Mouse (Mus musculus): ENCODE measurements around the gene Sgpp1. TPM values are rescaled to one million over a fixed set of nuclear protein-coding genes. Genes with fewer than 3 reads are reported as not detected.
A peak's percentile ranks its signal among the peaks of the same experiment; 100 is the strongest.

Sgpp1 gene
- 12.0 and 13.8 TPM in 2 replicates for polyA plus RNA-seq (2014; fragmentation: Nextera tagmentation; extraction: Ambion mirVana)

DNA sequence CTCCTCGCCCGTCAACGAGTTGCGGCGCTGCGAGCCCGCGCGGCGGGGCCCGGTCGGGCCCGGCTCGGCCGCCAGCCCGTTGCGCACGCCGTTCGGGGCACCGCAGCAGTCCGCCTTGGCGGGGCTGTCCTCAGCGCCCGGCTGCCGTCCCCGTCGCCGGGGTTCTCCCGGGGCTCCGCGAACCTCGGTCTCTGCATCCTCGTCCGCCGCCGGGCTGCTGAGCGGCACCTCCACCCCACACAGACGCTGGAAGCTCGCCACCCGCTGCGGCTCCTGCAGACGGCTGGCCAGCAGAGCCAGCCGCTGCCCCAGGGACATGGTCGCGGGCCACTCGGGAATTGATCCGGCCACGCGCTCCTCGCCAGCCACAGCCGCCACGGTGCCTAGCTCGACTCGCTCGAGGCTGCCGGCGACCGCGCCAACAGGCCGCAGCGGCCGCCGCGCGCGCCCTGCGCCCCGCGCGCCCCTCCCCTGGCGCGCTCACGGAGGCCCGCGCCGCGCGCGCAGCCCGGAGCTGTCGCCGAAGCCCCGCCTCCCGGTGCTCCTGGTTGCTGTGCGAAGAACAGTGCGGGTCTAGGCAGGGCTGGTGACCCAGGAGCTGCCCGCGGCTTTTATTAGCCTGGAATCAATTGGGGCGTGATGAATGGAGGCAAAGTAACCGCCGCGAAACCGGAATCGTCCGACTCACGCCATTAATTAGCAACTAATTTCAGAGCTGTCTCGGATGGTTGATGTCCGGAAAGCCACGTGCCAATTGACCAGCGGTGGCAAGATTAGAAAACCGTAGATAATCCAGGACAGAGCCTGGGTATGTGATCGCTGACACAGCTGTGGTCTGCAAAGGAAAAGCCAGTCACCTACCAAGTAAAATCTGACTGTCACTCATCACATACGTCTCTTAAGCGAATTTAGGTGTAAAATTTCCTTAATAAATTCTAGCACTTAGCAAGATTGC, at the start of gene Sgpp1:
Gene Sgpp1, minus strand, starts transcription at position 484 of the 955 bp plus-strand sequence.
- ATAC-seq (replicated peaks; ENCODE audit: insufficient number of reproducible peaks, low FRiP score, low TSS enrichment, low read depth), result peak; percentile 92
- Histone ChIP-seq H3K4me3 (ENCODE audit: low read depth, low read length) (peak within 1 kb of the TSS; percentile 72), H3K36me3 (replicated peaks; ENCODE audit: control insufficient read depth, insufficient read depth, low read depth, low read length) (no peaks in the 10 kb centered on the region), H3K27me3 (ENCODE audit: control insufficient read depth, insufficient read depth, low read length) (no peaks in the 10 kb centered on the region), H3K9me3 (replicated peaks; ENCODE audit: control insufficient read depth, low read length) (no peaks in the 10 kb centered on the region), H3K9ac (replicated peaks; ENCODE audit: low read length) (peak within 1 kb of the TSS; percentile 89), H3K4me2 (ENCODE audit: low read depth, low read length) (peak within 1 kb of the TSS; percentile 94), H3K4me1 (ENCODE audit: control insufficient read depth, insufficient read depth, low read length) (no peaks in the 10 kb centered on the region), H3K27ac (replicated peaks; ENCODE audit: low read depth, low read length) (no peak within 1 kb of the TSS)
- under 1% methylated on average over 87 of the region's 105 CpGs for WGBS
- peak; percentile 91 for DNase-seq (ENCODE audit: low spot score)

GRCm38 (mm10) chr12:75784271-75784751, 48.8 kb upstream of the Sgpp1 start:
- Histone ChIP-seq H3K4me1 (ENCODE audit: control insufficient read depth, insufficient read depth, low read length) (no peaks in the 10 kb centered on the region), H3K27ac (replicated peaks; ENCODE audit: low read depth, low read length) (no peak overlapping the region), H3K27me3 (ENCODE audit: control insufficient read depth, insufficient read depth, low read length) (no peaks in the 10 kb centered on the region), H3K36me3 (replicated peaks; ENCODE audit: control insufficient read depth, insufficient read depth, low read depth, low read length) (no peaks in the 10 kb centered on the region), H3K9me3 (replicated peaks; ENCODE audit: control insufficient read depth, low read length) (no peaks in the 10 kb centered on the region), H3K9ac (replicated peaks; ENCODE audit: low read length) (no peak overlapping the region), H3K4me2 (ENCODE audit: low read depth, low read length) (no peak overlapping the region), H3K4me3 (ENCODE audit: low read depth, low read length) (no peak overlapping the region)
- no peak for DNase-seq (ENCODE audit: low spot score)
- WGBS, result 81% methylated on average over 2 of the region's 2 CpGs
- ATAC-seq (replicated peaks; ENCODE audit: insufficient number of reproducible peaks, low FRiP score, low TSS enrichment, low read depth), result no peak

GRCm38 (mm10) chr12:75781995-75782394, 46.5 kb upstream of the Sgpp1 start:
- H3K27ac ChIP-seq (replicated peaks; ENCODE audit: low read depth, low read length), result no peak overlapping the region
- H3K36me3 ChIP-seq (replicated peaks; ENCODE audit: control insufficient read depth, insufficient read depth, low read depth, low read length), result no peaks in the 10 kb centered on the region
- DNase-seq (ENCODE audit: low spot score), result no peak
- H3K27me3 ChIP-seq (ENCODE audit: control insufficient read depth, insufficient read depth, low read length), result no peaks in the 10 kb centered on the region
- no peak for ATAC-seq (replicated peaks; ENCODE audit: insufficient number of reproducible peaks, low FRiP score, low TSS enrichment, low read depth)
- H3K4me2 ChIP-seq (ENCODE audit: low read depth, low read length), result no peak overlapping the region
- H3K9ac ChIP-seq (replicated peaks; ENCODE audit: low read length), result no peak overlapping the region
- WGBS, result 84% methylated on average over 7 of the region's 7 CpGs
- no peak overlapping the region for H3K4me3 ChIP-seq (ENCODE audit: low read depth, low read length)
- H3K4me1 ChIP-seq (ENCODE audit: control insufficient read depth, insufficient read depth, low read length), result no peaks in the 10 kb centered on the region
- H3K9me3 ChIP-seq (replicated peaks; ENCODE audit: control insufficient read depth, low read length), result no peaks in the 10 kb centered on the region

DNA sequence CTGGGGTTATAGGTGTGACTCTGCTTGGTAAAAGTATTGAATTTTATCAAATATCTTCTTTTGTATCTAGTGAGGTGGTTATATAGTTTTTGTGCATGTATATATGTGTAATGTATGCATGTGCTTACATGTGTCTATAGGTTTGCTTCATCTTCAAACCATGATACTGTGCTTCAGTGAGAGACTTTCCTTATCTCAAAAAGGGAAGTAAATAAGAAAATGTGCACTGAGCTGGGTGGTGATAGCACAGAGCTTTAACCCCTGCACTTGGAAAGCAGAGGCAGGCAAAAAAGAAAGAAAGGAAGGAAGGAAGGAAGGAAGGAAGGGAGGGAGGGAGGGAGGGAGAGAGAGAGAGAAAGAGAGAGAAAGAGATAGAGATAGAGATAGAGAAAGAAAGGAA, 45.9 kb upstream of the Sgpp1 start:
- Histone ChIP-seq H3K36me3 (replicated peaks; ENCODE audit: control insufficient read depth, insufficient read depth, low read depth, low read length) (no peaks in the 10 kb centered on the region), H3K9me3 (replicated peaks; ENCODE audit: control insufficient read depth, low read length) (no peaks in the 10 kb centered on the region), H3K4me1 (ENCODE audit: control insufficient read depth, insufficient read depth, low read length) (no peaks in the 10 kb centered on the region), H3K9ac (replicated peaks; ENCODE audit: low read length) (no peak overlapping the region), H3K27ac (replicated peaks; ENCODE audit: low read depth, low read length) (no peak overlapping the region), H3K4me3 (ENCODE audit: low read depth, low read length) (no peak overlapping the region), H3K27me3 (ENCODE audit: control insufficient read depth, insufficient read depth, low read length) (no peaks in the 10 kb centered on the region), H3K4me2 (ENCODE audit: low read depth, low read length) (no peak overlapping the region)
- DNase-seq (ENCODE audit: low spot score), result no peak
- ATAC-seq (replicated peaks; ENCODE audit: insufficient number of reproducible peaks, low FRiP score, low TSS enrichment, low read depth), result no peak

DNA sequence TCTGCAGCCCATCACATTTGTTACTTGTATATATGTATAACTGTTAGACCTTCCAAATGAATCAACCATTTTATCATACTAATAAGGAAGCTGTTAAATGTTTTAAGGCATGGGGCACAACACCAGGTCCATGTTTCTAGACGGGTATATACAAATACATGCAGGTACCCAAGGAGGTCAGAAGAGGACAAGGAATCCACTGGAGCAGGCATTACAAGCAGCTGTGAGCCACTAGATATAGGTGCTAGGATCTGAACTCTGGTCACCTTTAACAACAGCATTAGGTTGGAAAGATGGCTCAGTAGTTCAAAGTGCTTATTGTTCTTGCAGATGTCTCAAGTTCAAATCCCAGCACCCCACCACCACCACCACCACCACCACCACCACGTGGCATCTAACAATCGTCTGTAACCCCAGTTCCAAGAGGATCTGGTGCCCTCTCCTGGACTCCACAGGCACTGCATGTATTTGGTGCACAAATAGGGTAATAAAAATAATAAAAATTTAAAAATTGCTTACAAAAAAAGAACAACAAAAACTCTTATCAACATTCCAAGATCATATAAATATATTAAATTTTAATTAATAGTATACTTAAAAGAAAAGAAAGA, 37.0 kb upstream of the Sgpp1 start:
- no peak overlapping the region for H3K4me3 ChIP-seq (ENCODE audit: low read depth, low read length)
- DNase-seq (ENCODE audit: low spot score), result peak; percentile 70
- no peaks in the 10 kb centered on the region for H3K9me3 ChIP-seq (replicated peaks; ENCODE audit: control insufficient read depth, low read length)
- no peak overlapping the region for H3K27ac ChIP-seq (replicated peaks; ENCODE audit: low read depth, low read length)
- WGBS, result 25% methylated on average over 3 of the region's 3 CpGs
- no peaks in the 10 kb centered on the region for H3K36me3 ChIP-seq (replicated peaks; ENCODE audit: control insufficient read depth, insufficient read depth, low read depth, low read length)
- H3K4me2 ChIP-seq (ENCODE audit: low read depth, low read length), result no peak overlapping the region
- ATAC-seq (replicated peaks; ENCODE audit: insufficient number of reproducible peaks, low FRiP score, low TSS enrichment, low read depth), result no peak
- H3K27me3 ChIP-seq (ENCODE audit: control insufficient read depth, insufficient read depth, low read length), result no peaks in the 10 kb centered on the region
- no peaks in the 10 kb centered on the region for H3K4me1 ChIP-seq (ENCODE audit: control insufficient read depth, insufficient read depth, low read length)
- no peak overlapping the region for H3K9ac ChIP-seq (replicated peaks; ENCODE audit: low read length)

- WGBS, result 62% methylated on average over 3 of the region's 3 CpGs
- Histone ChIP-seq H3K27me3 (ENCODE audit: control insufficient read depth, insufficient read depth, low read length) (no peaks in the 10 kb centered on the region), H3K4me2 (ENCODE audit: low read depth, low read length) (no peak overlapping the region), H3K36me3 (replicated peaks; ENCODE audit: control insufficient read depth, insufficient read depth, low read depth, low read length) (no peaks in the 10 kb centered on the region), H3K27ac (replicated peaks; ENCODE audit: low read depth, low read length) (no peak overlapping the region), H3K9ac (replicated peaks; ENCODE audit: low read length) (no peak overlapping the region), H3K4me3 (ENCODE audit: low read depth, low read length) (no peak overlapping the region), H3K9me3 (replicated peaks; ENCODE audit: control insufficient read depth, low read length) (no peaks in the 10 kb centered on the region), H3K4me1 (ENCODE audit: control insufficient read depth, insufficient read depth, low read length) (no peaks in the 10 kb centered on the region)
- ATAC-seq (replicated peaks; ENCODE audit: insufficient number of reproducible peaks, low FRiP score, low TSS enrichment, low read depth) (no peak), DNase-seq (ENCODE audit: low spot score) (no peak)
Measured at GRCm38 (mm10) chr12:75771410-75771809, 35.9 kb upstream of the Sgpp1 start.

DNA sequence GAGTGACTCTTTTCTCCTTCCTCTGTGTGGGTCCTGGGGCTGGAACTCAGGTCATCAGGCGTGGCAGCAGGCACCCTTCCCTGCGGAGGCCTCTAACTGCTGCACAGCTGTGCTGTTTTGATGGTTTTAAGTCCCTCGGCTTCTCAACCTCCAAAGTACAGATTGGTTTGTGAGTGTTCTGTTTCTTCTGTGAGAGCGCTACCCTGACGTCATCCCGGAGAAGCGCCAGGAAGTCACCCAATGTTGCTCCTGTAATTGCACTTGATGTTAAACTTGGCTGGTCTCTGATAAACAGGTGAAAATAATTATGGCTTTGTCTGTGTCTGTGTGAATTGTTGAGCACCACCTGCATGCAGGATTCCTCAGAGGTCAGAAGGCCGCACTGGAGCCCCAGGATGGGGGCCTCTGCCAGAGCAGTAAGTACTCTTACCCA, 31.4 kb upstream of the Sgpp1 start:
- Histone ChIP-seq H3K27ac (replicated peaks; ENCODE audit: low read depth, low read length) (no peak overlapping the region), H3K27me3 (ENCODE audit: control insufficient read depth, insufficient read depth, low read length) (no peaks in the 10 kb centered on the region), H3K9me3 (replicated peaks; ENCODE audit: control insufficient read depth, low read length) (no peaks in the 10 kb centered on the region), H3K4me2 (ENCODE audit: low read depth, low read length) (no peak overlapping the region), H3K9ac (replicated peaks; ENCODE audit: low read length) (no peak overlapping the region), H3K36me3 (replicated peaks; ENCODE audit: control insufficient read depth, insufficient read depth, low read depth, low read length) (no peaks in the 10 kb centered on the region), H3K4me1 (ENCODE audit: control insufficient read depth, insufficient read depth, low read length) (no peaks in the 10 kb centered on the region), H3K4me3 (ENCODE audit: low read depth, low read length) (no peak overlapping the region)
- DNase-seq (ENCODE audit: low spot score) (peak; percentile 43), ATAC-seq (replicated peaks; ENCODE audit: insufficient number of reproducible peaks, low FRiP score, low TSS enrichment, low read depth) (no peak)
- 55% methylated on average over 8 of the region's 8 CpGs for WGBS

DNA sequence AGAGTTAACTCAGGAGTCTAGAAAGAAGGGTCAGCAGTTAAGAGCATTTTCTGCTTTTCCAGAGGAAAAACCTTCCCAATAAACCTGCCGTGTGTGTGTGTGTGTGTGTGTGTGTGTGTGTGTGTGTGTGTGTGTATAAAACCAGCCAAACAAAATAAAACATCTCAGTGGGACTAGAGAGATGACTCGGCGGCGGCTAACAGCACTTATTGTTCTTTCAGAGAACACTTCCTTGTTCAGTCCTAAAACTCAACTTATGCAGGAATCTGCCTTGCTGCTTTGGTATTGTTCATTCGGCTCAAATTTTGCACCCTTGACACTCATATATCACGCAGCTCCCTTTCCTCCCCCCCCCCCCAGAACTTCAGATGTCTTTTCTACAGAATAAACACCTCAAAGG, 30.9 kb upstream of the Sgpp1 start:
- no peaks in the 10 kb centered on the region for H3K4me1 ChIP-seq (ENCODE audit: control insufficient read depth, insufficient read depth, low read length)
- no peak overlapping the region for H3K4me2 ChIP-seq (ENCODE audit: low read depth, low read length)
- 66% methylated on average over 6 of the region's 6 CpGs for WGBS
- H3K4me3 ChIP-seq (ENCODE audit: low read depth, low read length), result no peak overlapping the region
- H3K9ac ChIP-seq (replicated peaks; ENCODE audit: low read length), result no peak overlapping the region
- H3K27ac ChIP-seq (replicated peaks; ENCODE audit: low read depth, low read length), result no peak overlapping the region
- no peaks in the 10 kb centered on the region for H3K9me3 ChIP-seq (replicated peaks; ENCODE audit: control insufficient read depth, low read length)
- H3K27me3 ChIP-seq (ENCODE audit: control insufficient read depth, insufficient read depth, low read length), result no peaks in the 10 kb centered on the region
- DNase-seq (ENCODE audit: low spot score) (no peak), ATAC-seq (replicated peaks; ENCODE audit: insufficient number of reproducible peaks, low FRiP score, low TSS enrichment, low read depth) (no peak)
- no peaks in the 10 kb centered on the region for H3K36me3 ChIP-seq (replicated peaks; ENCODE audit: control insufficient read depth, insufficient read depth, low read depth, low read length)
